Mouse (Mus musculus) midbrain, embryonic 14.5 days (tissue): ENCODE measurements at regions not wholly inside any gene's neighbourhood (a gene's known extent, or its start where the extent isn't known, plus 50 kb on each side); places are given as distances from the start of the nearest gene placed in this dataset.
A peak's percentile ranks its signal among the peaks of the same experiment; 100 is the strongest.

Experiments used
- ATAC-seq: fragments of 200-750 bp; cut with Nextera tagmentation; 2 replicates; pipeline ENCODE4 v1.8.0; 2017; ENCODE audit warnings: moderate number of reproducible peaks, moderate library complexity; ENCODE audit not compliant: low FRiP score, low TSS enrichment
- DNase-seq: peaks from one replicate; pipeline ENCODE4 v3.0.0-alpha.2; 2015
- H3K27ac ChIP-seq: fragments of 300-500 bp; sonication (generic); replicated peaks from 2 replicates; pipeline ENCODE4 v1.5.1; 2014; ENCODE audit warnings: mild to moderate bottlenecking, low read depth, low read length, moderate library complexity
- H3K27me3 ChIP-seq: fragments of 300-500 bp; sonication (generic); 2 replicates; pipeline ENCODE4 v1.6.1; 2014; ENCODE audit warnings: low read length, control low read depth, mixed read lengths; ENCODE audit not compliant: control insufficient read depth, insufficient read depth
- H3K36me3 ChIP-seq: fragments of 300-500 bp; sonication (generic); 2 replicates; pipeline ENCODE4 v1.6.1; 2014; ENCODE audit warnings: low read length, control low read depth; ENCODE audit not compliant: control insufficient read depth, insufficient read depth
- H3K4me1 ChIP-seq: fragments of 300-500 bp; sonication (generic); 2 replicates; pipeline ENCODE4 v1.6.1; 2014; ENCODE audit warnings: mild to moderate bottlenecking, antibody characterized with exemption, low read length, control low read depth; ENCODE audit not compliant: control insufficient read depth, insufficient read depth
- H3K4me2 ChIP-seq: fragments of 300-500 bp; sonication (generic); 2 replicates; pipeline ENCODE4 v1.6.1; 2014; ENCODE audit warnings: mild to moderate bottlenecking, low read length, moderate library complexity
- H3K4me3 ChIP-seq: fragments of 300-500 bp; sonication (generic); replicated peaks from 2 replicates; pipeline ENCODE4 v1.5.1; 2014; ENCODE audit warnings: low read depth, low read length
- H3K9ac ChIP-seq: fragments of 300-500 bp; sonication (generic); replicated peaks from 2 replicates; pipeline ENCODE4 v1.6.1; 2014; ENCODE audit warnings: mild to moderate bottlenecking, low read length, moderate library complexity
- H3K9me3 ChIP-seq: fragments of 300-500 bp; sonication (generic); 2 replicates; pipeline ENCODE4 v1.6.1; 2016; ENCODE audit warnings: low read length, control low read depth, mixed read lengths; ENCODE audit not compliant: control insufficient read depth
- WGBS: fragments of 180-500 bp; shearing (Covaris S2); extraction: QIAGEN DNeasy Blood & Tissue Kit; methylation state at CpG from one replicate; pipeline ENCODE4 v1.1.7; 2014; 5-methylcytosine and 5-hydroxymethylcytosine counted together

DNA sequence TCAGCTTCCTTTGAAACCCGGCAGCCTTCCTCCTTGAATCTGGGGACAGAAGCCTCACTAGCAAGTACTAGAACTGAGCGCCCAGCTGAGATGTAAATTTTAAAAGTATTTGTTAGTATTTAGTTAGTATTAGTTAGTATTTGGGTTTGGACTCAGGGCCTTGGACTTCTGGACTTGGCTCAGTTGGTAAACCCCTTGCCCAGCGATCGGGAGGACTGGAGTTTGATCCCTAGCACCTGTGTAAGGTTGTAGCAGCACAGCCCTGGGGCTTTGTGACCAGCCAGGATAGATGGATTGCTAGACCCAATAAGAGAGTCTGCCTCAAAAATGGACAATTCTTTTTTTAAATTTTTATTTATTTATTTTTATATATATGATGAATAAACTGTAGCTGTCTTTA is 62.7 kb upstream of the Ppp2r5a start:
- H3K9ac ChIP-seq, result no peak overlapping the region
- no peak overlapping the region for H3K4me3 ChIP-seq
- WGBS, result 89% methylated on average over 4 of the region's 4 CpGs
- H3K4me2 ChIP-seq, result no peak overlapping the region
- H3K27me3 ChIP-seq, result no peaks in the 10 kb centered on the region
- no peak overlapping the region for H3K27ac ChIP-seq
- no peaks in the 10 kb centered on the region for H3K9me3 ChIP-seq
- H3K36me3 ChIP-seq, result no peaks in the 10 kb centered on the region
- H3K4me1 ChIP-seq, result peaks cover 19% of the 10 kb centered on the region
- DNase-seq (no peak), ATAC-seq (no peak)

- WGBS, result 80% methylated on average over 2 of the region's 2 CpGs
- no peak for ATAC-seq
- no peaks in the 10 kb centered on the region for H3K27me3 ChIP-seq
These were observed 62.1 kb upstream of the Ppp2r5a start for GRCm38 (mm10) chr1:191465170-191465569.

DNA sequence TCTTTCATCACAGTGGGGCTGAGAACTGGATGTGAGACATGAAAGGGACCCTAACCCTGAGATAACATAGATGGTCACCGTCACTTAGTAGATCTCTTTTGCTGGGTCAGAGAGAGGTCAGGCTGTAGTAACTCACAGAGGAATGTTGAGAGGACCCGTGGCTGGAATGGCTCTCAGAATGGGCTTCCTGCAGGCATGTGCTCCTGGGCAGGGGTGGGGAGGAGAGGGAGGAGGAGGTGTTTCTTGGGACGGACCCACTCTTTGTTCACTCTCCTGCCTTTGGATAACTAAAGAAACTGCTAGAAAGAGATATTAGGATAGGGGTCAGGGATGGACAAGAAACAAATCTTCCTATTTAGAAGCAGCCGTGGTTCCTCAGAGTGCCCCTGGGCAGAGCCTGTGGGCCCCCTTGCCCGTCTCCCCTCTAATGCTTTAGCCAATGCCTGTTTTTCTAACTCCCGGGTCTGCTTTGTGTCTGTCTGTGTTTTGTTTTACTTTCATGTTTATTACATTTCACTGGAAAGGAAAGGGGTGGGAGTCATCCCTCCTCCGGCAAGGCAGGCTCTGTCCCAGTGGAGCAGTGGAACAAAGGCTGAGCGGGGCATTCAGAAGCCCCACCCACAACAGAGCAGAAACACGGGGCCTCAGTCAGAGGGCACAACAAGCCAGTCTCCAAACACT is 58.9 kb upstream of the Ppp2r5a start:
- H3K4me3 ChIP-seq, result no peak overlapping the region
- no peak overlapping the region for H3K27ac ChIP-seq
- no peaks in the 10 kb centered on the region for H3K27me3 ChIP-seq
- no peaks in the 10 kb centered on the region for H3K36me3 ChIP-seq
- DNase-seq (peak; percentile 54), ATAC-seq (no peak; the same call in 1 of the 2 replicates)
- no peaks in the 10 kb centered on the region for H3K9me3 ChIP-seq
- H3K4me2 ChIP-seq, result peak overlapping the region; percentile 16; the same call in 1 of the 2 replicates
- peaks cover 9% of the 10 kb centered on the region for H3K4me1 ChIP-seq
- H3K9ac ChIP-seq, result no peak overlapping the region
- WGBS, result 14% methylated on average over 9 of the region's 9 CpGs

More at GRCm38 (mm10) chr1:191465170-191465569, 62.1 kb upstream of the Ppp2r5a start:
- Histone ChIP-seq H3K4me3 (no peak overlapping the region), H3K9me3 (no peaks in the 10 kb centered on the region), H3K27ac (no peak overlapping the region), H3K4me2 (no peak overlapping the region), H3K4me1 (peaks cover 13% of the 10 kb centered on the region), H3K9ac (no peak overlapping the region), H3K36me3 (no peaks in the 10 kb centered on the region)
- no peak for DNase-seq

DNA sequence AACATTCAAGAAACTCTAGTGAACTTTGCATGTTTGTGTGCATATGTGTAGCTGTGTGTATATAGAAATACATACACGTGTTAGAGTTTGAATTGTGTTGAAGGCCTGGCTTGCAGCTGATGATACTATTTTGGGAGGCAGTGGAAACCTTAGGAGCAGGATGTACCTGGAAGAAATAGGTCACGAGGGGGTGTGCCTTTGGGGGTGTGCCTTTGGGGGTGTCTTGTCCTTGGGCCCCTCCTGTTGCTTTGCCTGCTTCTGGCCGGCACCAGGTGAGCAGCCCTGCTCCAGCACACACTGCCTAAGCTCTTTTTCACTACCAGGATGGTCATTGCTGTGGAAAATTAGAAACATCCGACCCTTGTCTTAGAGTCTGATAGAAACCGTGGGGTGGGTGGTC is 56.0 kb upstream of the Ppp2r5a start:
- Histone ChIP-seq H3K9me3 (no peaks in the 10 kb centered on the region), H3K4me3 (no peak overlapping the region), H3K4me2 (no peak overlapping the region), H3K27me3 (no peaks in the 10 kb centered on the region), H3K9ac (no peak overlapping the region), H3K27ac (no peak overlapping the region), H3K36me3 (no peaks in the 10 kb centered on the region), H3K4me1 (peaks cover 9% of the 10 kb centered on the region)
- DNase-seq (no peak), ATAC-seq (no peak)
- WGBS, result 83% methylated on average over 5 of the region's 5 CpGs

- H3K4me2 ChIP-seq, result no peak overlapping the region
- no peak for ATAC-seq
- DNase-seq, result no peak
- H3K4me1 ChIP-seq, result peaks cover 9% of the 10 kb centered on the region
- no peaks in the 10 kb centered on the region for H3K36me3 ChIP-seq
- no peaks in the 10 kb centered on the region for H3K9me3 ChIP-seq
- H3K9ac ChIP-seq, result no peak overlapping the region
- 74% methylated on average over 2 of the region's 2 CpGs for WGBS
- H3K4me3 ChIP-seq, result no peak overlapping the region
- no peaks in the 10 kb centered on the region for H3K27me3 ChIP-seq
- H3K27ac ChIP-seq, result no peak overlapping the region
These were observed 55.2 kb upstream of the Ppp2r5a start for GRCm38 (mm10) chr1:191458292-191458691.

GRCm38 (mm10) chr1:191457103-191457502 is 54.0 kb upstream of the Ppp2r5a start:
- H3K4me2 ChIP-seq, result no peak overlapping the region
- DNase-seq, result no peak
- no peaks in the 10 kb centered on the region for H3K36me3 ChIP-seq
- H3K4me1 ChIP-seq, result peaks cover 6% of the 10 kb centered on the region
- no peak overlapping the region for H3K9ac ChIP-seq
- H3K27ac ChIP-seq, result no peak overlapping the region
- no peaks in the 10 kb centered on the region for H3K27me3 ChIP-seq
- H3K9me3 ChIP-seq, result no peaks in the 10 kb centered on the region
- 85% methylated on average over 4 of the region's 4 CpGs for WGBS
- no peak for ATAC-seq
- H3K4me3 ChIP-seq, result no peak overlapping the region

- ATAC-seq (no peak), DNase-seq (no peak)
- H3K27ac ChIP-seq, result no peak overlapping the region
- H3K4me2 ChIP-seq, result no peak overlapping the region
- WGBS, result 67% methylated on average over 3 of the region's 3 CpGs
- no peaks in the 10 kb centered on the region for H3K9me3 ChIP-seq
- no peak overlapping the region for H3K4me3 ChIP-seq
- no peaks in the 10 kb centered on the region for H3K36me3 ChIP-seq
- no peaks in the 10 kb centered on the region for H3K4me1 ChIP-seq
- H3K9ac ChIP-seq, result no peak overlapping the region
- H3K27me3 ChIP-seq, result no peaks in the 10 kb centered on the region
These were observed 51.5 kb upstream of the Ppp2r5a start for GRCm38 (mm10) chr1:191454604-191455003.

DNA sequence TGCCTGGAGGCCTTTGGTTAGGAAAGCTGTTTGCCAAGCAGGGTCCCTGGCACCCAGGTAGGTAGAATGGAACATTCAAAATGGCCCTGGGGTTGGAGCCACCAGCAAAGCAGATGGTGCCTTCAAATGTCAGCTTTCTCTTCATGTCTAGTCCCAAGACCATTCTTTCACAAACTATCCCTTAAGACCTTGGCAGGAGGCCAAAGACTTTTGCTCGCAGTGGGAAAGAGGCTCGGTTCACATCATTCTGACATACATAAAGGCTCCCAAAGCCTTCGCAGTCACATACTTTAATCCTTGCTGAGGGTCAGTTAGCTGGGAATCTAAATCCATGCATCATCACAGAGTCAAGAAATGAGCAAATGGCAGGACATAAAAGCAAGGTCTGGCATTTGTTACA is 50.5 kb upstream of the Ppp2r5a start:
- H3K4me3 ChIP-seq, result no peak overlapping the region
- ATAC-seq, result no peak
- WGBS, result 47% methylated on average over 3 of the region's 3 CpGs

More for the DNA sequence above, 50.5 kb upstream of the Ppp2r5a start:
- Histone ChIP-seq H3K9me3 (no peaks in the 10 kb centered on the region), H3K4me1 (no peaks in the 10 kb centered on the region), H3K9ac (no peak overlapping the region), H3K27me3 (no peaks in the 10 kb centered on the region), H3K4me2 (no peak overlapping the region), H3K27ac (no peak overlapping the region), H3K36me3 (no peaks in the 10 kb centered on the region)
- DNase-seq, result no peak
